Mouse (Mus musculus): ENCODE data around the gene Kcng4.

- TF ChIP-seq CTCF (IDR thresholded peaks at IDR 0.05; ENCODE audit: insufficient read depth, low read depth, low read length), result no peak
- no peak for TF ChIP-seq POLR2A (IDR thresholded peaks at IDR 0.05; ENCODE audit: insufficient read depth, low read depth, low read length)
These were observed 12.4 kb downstream of the Kcng4 start for GRCm38 (mm10) chr8:119623061-119623460.
